Mouse (Mus musculus): ENCODE data around the gene Kdelr2. TPM values are rescaled to one million over a fixed set of nuclear protein-coding genes. Genes with fewer than 3 reads are reported as not detected.

Kdelr2 gene
- total RNA-seq, 1 experiment = 172 TPM

DNA sequence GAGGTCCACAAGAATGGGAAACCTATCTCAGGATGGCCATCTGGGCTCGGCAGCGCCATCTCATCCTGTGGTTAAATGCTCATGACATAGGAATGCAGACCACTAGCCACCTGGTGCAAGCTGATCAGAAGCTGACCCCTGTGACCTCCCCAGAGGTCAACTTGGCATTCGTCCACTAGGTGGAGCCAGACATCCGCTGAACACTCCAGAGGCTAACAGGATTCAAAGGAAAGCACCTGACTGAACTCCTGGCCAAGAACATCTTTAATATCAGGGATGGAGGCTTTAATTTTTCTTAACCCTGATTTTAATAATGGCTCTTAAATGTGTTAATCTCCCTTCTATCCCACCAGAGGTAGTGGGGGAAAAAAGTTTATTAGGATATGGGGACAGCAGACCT, 30.8 kb downstream of the Kdelr2 start:
- DNase-seq (ENCODE audit: low read depth, low spot score) = peak; percentile 84
- Histone ChIP-seq H3K9me3 (ENCODE audit: control insufficient read depth, insufficient read depth, low read depth, low read length) (no peaks in the 10 kb centered on the region), H3K4me3 (ENCODE audit: insufficient read depth in 1 of 2, low read depth in 1 of 2, low read length in 2 of 2, poor library complexity in 1 of 2, severe bottlenecking in 1 of 2) (no peak overlapping the region), H3K9ac (ENCODE audit: insufficient read depth, low read depth, low read length, poor library complexity, severe bottlenecking) (no peak overlapping the region), H3K27ac (ENCODE audit: insufficient read depth, low read depth, low read length, poor library complexity, severe bottlenecking) (no peak overlapping the region), H3K36me3 (ENCODE audit: control insufficient read depth, insufficient read depth, low read length, poor library complexity, severe bottlenecking) (no peaks in the 10 kb centered on the region), H3K4me1 (ENCODE audit: control insufficient read depth in 2 of 2, insufficient read depth in 2 of 2, low read length in 2 of 2, poor library complexity in 1 of 2) (no peaks in the 10 kb centered on the region)
- TF ChIP-seq ZNF384 (IDR thresholded peaks at IDR 0.05; ENCODE audit: low read depth, low read length) (no peak), ZC3H11A (IDR thresholded peaks at IDR 0.05; ENCODE audit: borderline replicate concordance, low read depth, low read length) (peak; percentile 93), MAFK (IDR thresholded peaks at IDR 0.05; ENCODE audit: insufficient read depth, low read depth, low read length) (no peak), HCFC1 (IDR thresholded peaks at IDR 0.05; ENCODE audit: borderline replicate concordance, insufficient read depth, low read length) (peak; percentile 19; the same call in 1 of the 2 replicates), CHD2 (IDR thresholded peaks at IDR 0.05; ENCODE audit: low read depth, low read length) (no peak)
- in situ Hi-C loops (cut with MboI; ENCODE audit: low sequenced_read_pairs in 2 of 2, unreplicated experiment in 2 of 2) = no loop called here

DNA sequence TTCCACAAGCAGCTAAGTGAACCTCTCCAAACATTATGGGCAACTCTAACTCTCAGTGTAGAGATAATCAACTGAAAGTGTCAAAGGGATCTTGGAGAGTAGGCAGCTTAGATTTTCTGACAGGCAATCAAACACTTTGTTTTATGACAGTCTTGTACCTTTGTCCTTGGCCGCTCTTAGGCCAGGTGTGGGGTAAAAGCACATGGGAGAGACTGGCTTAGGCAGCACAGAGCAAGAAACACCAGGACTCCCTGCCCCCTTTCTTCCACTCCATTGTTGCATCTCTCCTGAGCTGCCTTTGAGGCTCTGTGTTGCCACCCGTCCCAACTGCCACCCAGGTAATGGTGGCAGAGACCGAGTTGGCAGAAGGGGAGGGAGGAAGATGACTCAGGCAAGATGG, 37.7 kb downstream of the Kdelr2 start:
- Histone ChIP-seq H3K9me3 (ENCODE audit: control insufficient read depth, insufficient read depth, low read depth, low read length) (no peaks in the 10 kb centered on the region), H3K4me3 (ENCODE audit: insufficient read depth in 1 of 2, low read depth in 1 of 2, low read length in 2 of 2, poor library complexity in 1 of 2, severe bottlenecking in 1 of 2) (no peak overlapping the region), H3K4me1 (ENCODE audit: control insufficient read depth in 2 of 2, insufficient read depth in 2 of 2, low read length in 2 of 2, poor library complexity in 1 of 2) (no peaks in the 10 kb centered on the region), H3K9ac (ENCODE audit: insufficient read depth, low read depth, low read length, poor library complexity, severe bottlenecking) (no peak overlapping the region), H3K36me3 (ENCODE audit: control insufficient read depth, insufficient read depth, low read length, poor library complexity, severe bottlenecking) (no peaks in the 10 kb centered on the region), H3K27ac (ENCODE audit: insufficient read depth, low read depth, low read length, poor library complexity, severe bottlenecking) (no peak overlapping the region)
- DNase-seq (ENCODE audit: low read depth, low spot score) = no peak
- no peak for TF ChIP-seq MAFK (IDR thresholded peaks at IDR 0.05; ENCODE audit: insufficient read depth, low read depth, low read length)
- in situ Hi-C loops (cut with MboI; ENCODE audit: low sequenced_read_pairs in 2 of 2, unreplicated experiment in 2 of 2) = no loop called here

DNA sequence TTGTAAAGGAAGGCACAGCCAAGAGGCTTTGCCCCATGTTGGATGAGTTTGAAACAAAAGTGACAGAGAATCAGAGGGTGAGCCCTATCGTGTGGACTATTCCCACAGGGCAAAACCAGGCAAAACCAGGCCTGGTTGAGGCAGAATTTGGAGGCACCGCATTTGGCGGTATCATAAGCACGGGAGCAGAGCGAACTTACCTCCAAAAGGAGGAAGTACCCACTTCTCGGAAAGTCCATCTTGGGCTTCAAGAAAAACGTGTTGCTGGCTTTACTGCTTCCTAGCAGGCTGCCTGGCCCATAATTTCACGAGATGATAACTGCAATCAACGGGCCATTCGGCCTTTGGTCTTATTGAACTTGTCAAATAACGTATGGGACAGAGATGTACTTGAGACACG, 38.1 kb downstream of the Kdelr2 start:
- H3K36me3 ChIP-seq (ENCODE audit: control insufficient read depth, insufficient read depth, low read length, poor library complexity, severe bottlenecking) = no peaks in the 10 kb centered on the region
- no peak for DNase-seq (ENCODE audit: low read depth, low spot score)
- H3K4me3 ChIP-seq (ENCODE audit: insufficient read depth in 1 of 2, low read depth in 1 of 2, low read length in 2 of 2, poor library complexity in 1 of 2, severe bottlenecking in 1 of 2) = no peak overlapping the region
- TF ChIP-seq ZNF384 (IDR thresholded peaks at IDR 0.05; ENCODE audit: low read depth, low read length) (no peak), MAFK (IDR thresholded peaks at IDR 0.05; ENCODE audit: insufficient read depth, low read depth, low read length) (no peak), CHD2 (IDR thresholded peaks at IDR 0.05; ENCODE audit: low read depth, low read length) (no peak), ZC3H11A (IDR thresholded peaks at IDR 0.05; ENCODE audit: borderline replicate concordance, low read depth, low read length) (no peak), HCFC1 (IDR thresholded peaks at IDR 0.05; ENCODE audit: borderline replicate concordance, insufficient read depth, low read length) (no peak)
- H3K9me3 ChIP-seq (ENCODE audit: control insufficient read depth, insufficient read depth, low read depth, low read length) = no peaks in the 10 kb centered on the region
- no peaks in the 10 kb centered on the region for H3K4me1 ChIP-seq (ENCODE audit: control insufficient read depth in 2 of 2, insufficient read depth in 2 of 2, low read length in 2 of 2, poor library complexity in 1 of 2)
- in situ Hi-C loops (cut with MboI; ENCODE audit: low sequenced_read_pairs in 2 of 2, unreplicated experiment in 2 of 2) = no loop called here
- no peak overlapping the region for H3K9ac ChIP-seq (ENCODE audit: insufficient read depth, low read depth, low read length, poor library complexity, severe bottlenecking)
- no peak overlapping the region for H3K27ac ChIP-seq (ENCODE audit: insufficient read depth, low read depth, low read length, poor library complexity, severe bottlenecking)

DNA sequence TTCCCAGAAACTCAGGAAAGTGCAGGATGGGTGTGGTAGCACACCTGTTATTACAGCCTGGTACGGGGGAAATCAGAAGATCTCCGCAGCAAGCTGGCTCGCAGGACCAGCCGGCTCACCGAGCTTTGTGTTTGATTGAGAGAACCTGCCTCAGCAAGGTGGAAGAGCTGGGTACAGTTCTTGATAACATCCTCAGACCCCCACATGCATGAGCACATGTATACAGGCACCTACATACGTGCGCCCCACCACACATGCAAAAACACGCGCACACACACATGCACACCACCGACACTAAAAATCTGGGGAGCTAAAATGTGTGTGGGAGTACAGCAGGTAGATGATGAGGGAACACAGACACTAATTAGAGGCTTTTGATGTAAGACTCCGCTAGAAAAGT, 60.0 kb downstream of the Kdelr2 start:
- H3K4me3 ChIP-seq (ENCODE audit: insufficient read depth in 1 of 2, low read depth in 1 of 2, low read length in 2 of 2, poor library complexity in 1 of 2, severe bottlenecking in 1 of 2) = peak overlapping the region; percentile 68 to 70
- no peak for DNase-seq (ENCODE audit: low read depth, low spot score)
- TF ChIP-seq MAFK (IDR thresholded peaks at IDR 0.05; ENCODE audit: insufficient read depth, low read depth, low read length) = no peak
- no peak for TF ChIP-seq HCFC1 (IDR thresholded peaks at IDR 0.05; ENCODE audit: borderline replicate concordance, insufficient read depth, low read length)
- TF ChIP-seq ZNF384 (IDR thresholded peaks at IDR 0.05; ENCODE audit: low read depth, low read length) = no peak
- TF ChIP-seq ZC3H11A (IDR thresholded peaks at IDR 0.05; ENCODE audit: borderline replicate concordance, low read depth, low read length) = no peak
- no peak for TF ChIP-seq CHD2 (IDR thresholded peaks at IDR 0.05; ENCODE audit: low read depth, low read length)
- no peak overlapping the region for H3K27ac ChIP-seq (ENCODE audit: insufficient read depth, low read depth, low read length, poor library complexity, severe bottlenecking)
- no peaks in the 10 kb centered on the region; the same call in 1 of the 2 replicates for H3K36me3 ChIP-seq (ENCODE audit: control insufficient read depth, insufficient read depth, low read length, poor library complexity, severe bottlenecking)
- in situ Hi-C loops (cut with MboI; ENCODE audit: low sequenced_read_pairs in 2 of 2, unreplicated experiment in 2 of 2) = no loop called here
- peaks cover 0 to 3% of the 10 kb centered on the region in 2 experiments; a peak in 1 of 4 replicates for H3K4me1 ChIP-seq (ENCODE audit: control insufficient read depth in 2 of 2, insufficient read depth in 2 of 2, low read length in 2 of 2, poor library complexity in 1 of 2)
- no peak overlapping the region for H3K9ac ChIP-seq (ENCODE audit: insufficient read depth, low read depth, low read length, poor library complexity, severe bottlenecking)
- no peaks in the 10 kb centered on the region for H3K9me3 ChIP-seq (ENCODE audit: control insufficient read depth, insufficient read depth, low read depth, low read length)

DNA sequence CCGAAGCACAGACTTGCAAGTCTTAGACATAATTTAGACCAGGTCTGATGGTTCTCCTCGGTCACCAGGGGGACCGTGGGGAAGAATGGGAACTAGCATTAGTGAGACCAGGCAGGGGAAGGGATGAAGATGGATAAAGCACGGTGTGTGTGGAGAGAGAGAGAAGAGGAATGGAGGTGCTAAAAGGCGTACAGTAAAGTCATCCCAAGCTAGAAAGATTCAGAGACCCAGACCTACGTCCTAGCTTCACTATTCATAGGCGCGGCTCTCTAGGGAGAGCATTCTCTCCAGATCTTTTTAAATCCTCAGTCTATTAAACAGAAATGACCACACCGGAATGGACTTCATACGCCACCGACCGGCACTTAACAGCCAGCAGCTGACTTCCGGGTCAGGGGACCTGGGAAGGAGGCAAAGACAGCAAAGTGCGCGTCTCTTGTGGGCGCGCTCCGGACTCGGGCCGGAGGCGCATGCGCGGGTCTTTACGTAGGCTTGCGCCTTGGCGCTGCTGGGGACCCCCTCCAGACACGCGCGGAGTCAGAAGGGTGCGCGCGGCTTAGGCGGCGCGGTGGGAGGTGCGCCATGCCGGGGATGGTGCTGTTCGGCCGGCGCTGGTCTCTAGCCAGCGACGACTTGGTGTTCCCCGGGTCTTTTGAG, 60.6 kb downstream of the Kdelr2 start, which contains the start of gene Daglb:
Daglb (plus strand) TSS at position 485 of the 657 bp plus-strand sequence.
- H3K4me1 ChIP-seq (ENCODE audit: control insufficient read depth in 2 of 2, insufficient read depth in 2 of 2, low read length in 2 of 2, poor library complexity in 1 of 2) = peaks cover 0 to 3% of the 10 kb centered on the region in 2 experiments; a peak in 1 of 4 replicates
- in situ Hi-C loops (cut with MboI; ENCODE audit: low sequenced_read_pairs in 2 of 2, unreplicated experiment in 2 of 2) = no loop called here

More for the DNA sequence above, 60.6 kb downstream of the Kdelr2 start, which contains the start of gene Daglb:
- no peak for TF ChIP-seq ZNF384 (IDR thresholded peaks at IDR 0.05; ENCODE audit: low read depth, low read length)
- no peak for TF ChIP-seq MAFK (IDR thresholded peaks at IDR 0.05; ENCODE audit: insufficient read depth, low read depth, low read length)
- no peak for TF ChIP-seq ZC3H11A (IDR thresholded peaks at IDR 0.05; ENCODE audit: borderline replicate concordance, low read depth, low read length)
- no peak for TF ChIP-seq HCFC1 (IDR thresholded peaks at IDR 0.05; ENCODE audit: borderline replicate concordance, insufficient read depth, low read length)
- peak; percentile 69 for DNase-seq (ENCODE audit: low read depth, low spot score)
- Histone ChIP-seq H3K4me3 (ENCODE audit: insufficient read depth in 1 of 2, low read depth in 1 of 2, low read length in 2 of 2, poor library complexity in 1 of 2, severe bottlenecking in 1 of 2) (peak within 1 kb of the TSS; percentile 68 to 70), H3K27ac (ENCODE audit: insufficient read depth, low read depth, low read length, poor library complexity, severe bottlenecking) (no peak within 1 kb of the TSS), H3K9ac (ENCODE audit: insufficient read depth, low read depth, low read length, poor library complexity, severe bottlenecking) (peak within 1 kb of the TSS; percentile 49), H3K36me3 (ENCODE audit: control insufficient read depth, insufficient read depth, low read length, poor library complexity, severe bottlenecking) (no peaks in the 10 kb centered on the region; the same call in 1 of the 2 replicates), H3K9me3 (ENCODE audit: control insufficient read depth, insufficient read depth, low read depth, low read length) (no peaks in the 10 kb centered on the region)

Data from ES-E14 (cell line).